In the genomic region with DNA sequence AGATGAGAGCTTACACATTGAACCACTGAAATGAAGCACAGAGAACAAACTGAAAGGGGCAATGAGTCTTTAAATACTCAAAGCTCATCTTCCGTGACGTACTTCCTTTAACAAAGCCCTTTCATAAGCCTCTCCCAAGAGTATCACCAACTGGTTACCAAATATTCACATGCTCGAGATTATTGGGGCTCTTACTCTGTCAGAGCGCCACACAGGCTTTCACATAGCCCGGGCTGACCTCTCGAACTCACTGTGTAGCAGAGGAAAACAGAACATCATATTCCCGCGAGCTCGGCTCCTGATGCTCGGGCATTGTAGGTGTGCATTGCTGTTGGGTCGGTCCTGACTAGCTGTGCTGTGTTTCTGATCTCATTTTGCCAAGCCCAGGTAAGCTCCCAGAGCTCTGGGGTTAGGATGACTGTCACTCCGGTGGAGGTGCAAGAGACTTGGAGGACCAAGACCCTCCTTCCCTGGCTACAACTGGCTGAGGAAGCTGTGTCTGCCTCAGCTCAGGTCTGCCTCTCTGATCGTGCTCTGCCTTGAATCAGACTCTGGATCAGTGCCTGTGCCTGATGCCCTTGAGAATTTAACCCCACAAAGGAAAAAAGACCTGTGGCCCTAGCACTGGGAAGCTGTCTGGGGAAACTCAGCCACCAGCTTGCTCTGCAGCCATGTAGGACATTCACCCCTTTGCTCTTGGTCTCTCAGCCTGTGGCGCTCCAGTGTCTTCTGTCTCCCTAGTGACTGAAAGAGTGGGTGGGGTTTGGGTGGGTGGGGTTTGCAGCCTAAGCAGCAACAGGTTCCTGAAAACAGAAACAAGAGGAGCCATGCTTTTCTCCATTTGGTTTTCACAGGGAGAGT, we compare ENCODE assay signal across 10 mouse cellular contexts. TPM values are rescaled to one million over a fixed set of nuclear protein-coding genes. Genes with fewer than 3 reads are reported as not detected.
A peak's percentile ranks its signal among the peaks of the same experiment; 100 is the strongest.
DNase-seq lines count a peak whose midpoint lies in the region; ATAC-seq and TF ChIP-seq lines count a peak whose summit lies in the region.
"Had no signal": no experiment of that assay in that cellular context is flagged by ENCODE, and none has a peak within 500 bp of the region (broad histone marks: within the 10 kb centered on the region; RNA-seq: fewer than 3 reads in every experiment).

No protein-coding gene starts in this region.

- peak overlapping the region; percentile 30 to 48; a peak in 3 of 4 replicates for H3K27ac ChIP-seq in heart, embryonic 14.5 days (replicated peaks in 1 of 2; ENCODE audit: control insufficient read depth in 1 of 2, insufficient read depth in 1 of 2, low read depth in 2 of 2, low read length in 2 of 2)
- peak overlapping the region; percentile 45 for H3K27ac ChIP-seq in ES-Bruce4 (ENCODE audit: insufficient read depth, low read length)
- H3K27ac ChIP-seq in hindbrain, postnatal 0 days, result no peak overlapping the region

- 66% methylated on average over 14 of the region's 14 CpGs for WGBS in heart, embryonic 14.5 days
- WGBS in hindbrain, postnatal 0 days, result 70% methylated on average over 14 of the region's 14 CpGs

- intact Hi-C loops in heart, postnatal 10 days (cut with DNase I), result no loop called here

- no peaks in the 10 kb centered on the region for H3K36me3 ChIP-seq in heart, embryonic 14.5 days (ENCODE audit: control insufficient read depth, insufficient read depth, low read length)
- H3K36me3 ChIP-seq in ES-Bruce4 (ENCODE audit: control insufficient read depth, insufficient read depth, low read length, poor library complexity, severe bottlenecking) (no peaks in the 10 kb centered on the region), myocyte (ENCODE audit: control insufficient read depth, insufficient read depth) (no peaks in the 10 kb centered on the region)
- H3K36me3 ChIP-seq in hindbrain, postnatal 0 days (ENCODE audit: insufficient read depth, low read length), result no peaks in the 10 kb centered on the region
- H3K36me3 ChIP-seq: limb, embryonic 12.5 days had no signal

- no peak overlapping the region for H3K4me2 ChIP-seq in heart, embryonic 14.5 days (ENCODE audit: low read length)
- H3K4me2 ChIP-seq in myocyte (ENCODE audit: low read depth), result peak overlapping the region; percentile 8
- H3K4me2 ChIP-seq in hindbrain, postnatal 0 days (ENCODE audit: low read depth, low read length), result no peak overlapping the region
- H3K4me2 ChIP-seq: limb, embryonic 12.5 days had no signal

- H3K9ac ChIP-seq in heart, embryonic 14.5 days (ENCODE audit: low read length), result no peak overlapping the region
- no peak overlapping the region for H3K9ac ChIP-seq in ES-Bruce4 (ENCODE audit: low read depth, poor library complexity, severe bottlenecking)
- H3K9ac ChIP-seq in hindbrain, postnatal 0 days (replicated peaks; ENCODE audit: low read length), result no peak overlapping the region
- H3K9ac ChIP-seq: limb, embryonic 12.5 days had no signal

- H3K27me3 ChIP-seq in heart, embryonic 14.5 days (ENCODE audit: control insufficient read depth, insufficient read depth, low read length), result no peaks in the 10 kb centered on the region
- H3K27me3 ChIP-seq in ES-Bruce4 (ENCODE audit: control insufficient read depth, insufficient read depth, low read length, poor library complexity, severe bottlenecking) (no peaks in the 10 kb centered on the region), myocyte (ENCODE audit: control insufficient read depth, insufficient read depth, insufficient read length) (no peaks in the 10 kb centered on the region)
- H3K27me3 ChIP-seq in hindbrain, postnatal 0 days (ENCODE audit: insufficient read depth, low read length), result no peaks in the 10 kb centered on the region
- H3K27me3 ChIP-seq: limb, embryonic 12.5 days had no signal

- 0 out of 2 replicates have a peak, but pooled peaks cover 3% of the 10 kb centered on the region for H3K9me3 ChIP-seq in heart, embryonic 14.5 days (ENCODE audit: control insufficient read depth, low read length)
- no peaks in the 10 kb centered on the region for H3K9me3 ChIP-seq in ES-Bruce4 (replicated peaks; ENCODE audit: control insufficient read depth, insufficient read depth, low read length, poor library complexity, severe bottlenecking)
- H3K9me3 ChIP-seq in hindbrain, postnatal 0 days (ENCODE audit: low read length), result no peaks in the 10 kb centered on the region
- H3K9me3 ChIP-seq: limb, embryonic 12.5 days had no signal

- no peak overlapping the region for H3K4me3 ChIP-seq in heart, embryonic 14.5 days (ENCODE audit: control insufficient read depth in 1 of 2, insufficient read depth in 1 of 2, low read depth in 1 of 2, low read length in 2 of 2)
- H3K4me3 ChIP-seq in ES-Bruce4 (ENCODE audit: low read depth, low read length) (no peak overlapping the region), myocyte (no peak overlapping the region)
- H3K4me3 ChIP-seq in hindbrain, postnatal 0 days (ENCODE audit: low read length), result no peak overlapping the region
- H3K4me3 ChIP-seq: limb, embryonic 12.5 days had no signal

- no peak for TF ChIP-seq CTCF in ES-Bruce4 (IDR thresholded peaks at IDR 0.05; ENCODE audit: low read depth, low read length)
- no peak for TF ChIP-seq CTCF in hindbrain, postnatal 0 days (IDR thresholded peaks at IDR 0.05; ENCODE audit: low read depth)

- H3K79me2 ChIP-seq in myocyte (ENCODE audit: control insufficient read depth, insufficient read depth), result no peaks in the 10 kb centered on the region

- ATAC-seq in heart, embryonic 14.5 days (ENCODE audit: insufficient number of reproducible peaks, insufficient read depth, low FRiP score, low read depth), result no peak
- ATAC-seq in granulocyte monocyte progenitor cell, adult 5-6 weeks (replicated peaks; ENCODE audit: poor library complexity, severe bottlenecking), result peak; percentile 33
- no peak for ATAC-seq in hindbrain, postnatal 0 days
- ATAC-seq in cerebellum, adult (ENCODE audit: insufficient number of reproducible peaks, low FRiP score, low TSS enrichment), result no peak

- TF ChIP-seq EP300 in ES-Bruce4 (IDR thresholded peaks at IDR 0.05; ENCODE audit: insufficient read depth, low read depth, low read length), result no peak

- TF ChIP-seq POLR2A in ES-Bruce4 (IDR thresholded peaks at IDR 0.05; ENCODE audit: insufficient read depth, low read length) (no peak), myocyte (IDR thresholded peaks at IDR 0.05; ENCODE audit: insufficient read length, low read depth) (no peak)

- H3ac ChIP-seq in myocyte (ENCODE audit: control insufficient read depth, insufficient read length), result no peak overlapping the region

- H3K4me1 ChIP-seq in heart, embryonic 14.5 days (ENCODE audit: control insufficient read depth in 2 of 2, insufficient read depth in 2 of 2, low read length in 2 of 2), result peaks cover 20 to 28% of the 10 kb centered on the region in 2 experiments
- peaks cover 7% of the 10 kb centered on the region for H3K4me1 ChIP-seq in ES-Bruce4 (ENCODE audit: control insufficient read depth, insufficient read depth, low read length)
- no peaks in the 10 kb centered on the region for H3K4me1 ChIP-seq in hindbrain, postnatal 0 days (ENCODE audit: insufficient read depth, low read length)

- no peak for DNase-seq in heart, postnatal 10 days
- no peak for DNase-seq in hindbrain, postnatal 0 days (ENCODE audit: low spot score)
- no peak for DNase-seq in adrenal gland, postnatal 25 days

RNA-seq across cellular contexts. Expression of a gene that starts 22.5 kb away (rescaled TPM):
- polyA plus RNA-seq in heart, embryonic 14.5 days (2014; fragmentation: Nextera tagmentation; extraction: Ambion mirVana), result 3.9 and 4.7 TPM in 2 replicates
- total RNA-seq in heart, postnatal 10 days (2021), result 10 to 100 TPM; 10.1 to 14.1 TPM
- 6.6 and 10.1 TPM in 2 replicates for polyA plus RNA-seq in ES-Bruce4 (2011; ENCODE audit: insufficient read depth, insufficient read length, low read depth, missing spikeins)
- total RNA-seq in granulocyte monocyte progenitor cell, adult 5-6 weeks (2014; fragmentation: Nextera tagmentation), result 6.7 and 9.5 TPM in 2 replicates
- 6.4 and 17.5 TPM in 2 replicates for total RNA-seq in granulocyte monocyte progenitor cell, adult 5-6 weeks (2017)
- 17.0 TPM for polyA plus RNA-seq in myocyte (2012; fragmentation: generic; extraction: Trizol)
- total RNA-seq in hindbrain, postnatal 0 days (2014; rRNA removed), result 12.1 and 13.9 TPM in 2 replicates
- 4.6 and 4.8 TPM in 2 replicates for polyA plus RNA-seq in hindbrain, postnatal 0 days (2015; fragmentation: Nextera tagmentation; extraction: Ambion mirVana)
- total RNA-seq in adrenal gland, postnatal 25 days (2021), result 13.8 and 17.1 TPM in 2 replicates

RNA-seq across cellular contexts. Expression of a gene that starts 36.1 kb away (rescaled TPM):
- 0.93 and 1.1 TPM in 2 replicates for polyA plus RNA-seq in heart, embryonic 14.5 days (2014; fragmentation: Nextera tagmentation; extraction: Ambion mirVana)
- 10 to 100 TPM; 69.9 to 75.7 TPM for total RNA-seq in heart, postnatal 10 days (2021)
- polyA plus RNA-seq in ES-Bruce4 (2011; ENCODE audit: insufficient read depth, insufficient read length, low read depth, missing spikeins), result 39.7 and 42.2 TPM in 2 replicates
- total RNA-seq in granulocyte monocyte progenitor cell, adult 5-6 weeks (2014; fragmentation: Nextera tagmentation), result 32.5 and 43.1 TPM in 2 replicates
- total RNA-seq in granulocyte monocyte progenitor cell, adult 5-6 weeks (2017), result 111 and 115 TPM in 2 replicates
- polyA plus RNA-seq in myocyte (2012; fragmentation: generic; extraction: Trizol), result 21.0 TPM
- total RNA-seq in hindbrain, postnatal 0 days (2014; rRNA removed), result 52.2 and 55.5 TPM in 2 replicates
- polyA plus RNA-seq in hindbrain, postnatal 0 days (2015; fragmentation: Nextera tagmentation; extraction: Ambion mirVana), result 0.89 and 1.6 TPM in 2 replicates
- 49.5 and 50.7 TPM in 2 replicates for total RNA-seq in adrenal gland, postnatal 25 days (2021)

RNA-seq across cellular contexts. Expression of a gene that starts 37.0 kb away (rescaled TPM):
- 34.5 and 36.6 TPM in 2 replicates for polyA plus RNA-seq in heart, embryonic 14.5 days (2014; fragmentation: Nextera tagmentation; extraction: Ambion mirVana)
- 10 to 100 TPM; 11.6 to 18.1 TPM for total RNA-seq in heart, postnatal 10 days (2021)
- polyA plus RNA-seq in ES-Bruce4 (2011; ENCODE audit: insufficient read depth, insufficient read length, low read depth, missing spikeins) (12.9 and 22.0 TPM in 2 replicates), myocyte (2012; fragmentation: generic; extraction: Trizol) (20.6 TPM)
- 15.7 and 24.6 TPM in 2 replicates for total RNA-seq in granulocyte monocyte progenitor cell, adult 5-6 weeks (2014; fragmentation: Nextera tagmentation)
- total RNA-seq in granulocyte monocyte progenitor cell, adult 5-6 weeks (2017), result 11.0 and 11.3 TPM in 2 replicates
- total RNA-seq in hindbrain, postnatal 0 days (2014; rRNA removed), result 95.7 and 95.9 TPM in 2 replicates
- polyA plus RNA-seq in hindbrain, postnatal 0 days (2015; fragmentation: Nextera tagmentation; extraction: Ambion mirVana), result 65.4 and 66.8 TPM in 2 replicates
- 31.6 and 32.6 TPM in 2 replicates for total RNA-seq in adrenal gland, postnatal 25 days (2021)

RNA-seq across cellular contexts. Expression of a gene that starts 56.1 kb away (rescaled TPM):
- 184 and 197 TPM in 2 replicates for polyA plus RNA-seq in heart, embryonic 14.5 days (2014; fragmentation: Nextera tagmentation; extraction: Ambion mirVana)
- total RNA-seq in heart, postnatal 10 days (2021), result 10 to 100 TPM; 92.4 to 94.8 TPM
- polyA plus RNA-seq in ES-Bruce4 (2011; ENCODE audit: insufficient read depth, insufficient read length, low read depth, missing spikeins), result 96.3 and 105 TPM in 2 replicates
- 223 and 247 TPM in 2 replicates for total RNA-seq in granulocyte monocyte progenitor cell, adult 5-6 weeks (2014; fragmentation: Nextera tagmentation)
- 96.6 and 108 TPM in 2 replicates for total RNA-seq in granulocyte monocyte progenitor cell, adult 5-6 weeks (2017)
- 199 TPM for polyA plus RNA-seq in myocyte (2012; fragmentation: generic; extraction: Trizol)
- total RNA-seq in hindbrain, postnatal 0 days (2014; rRNA removed), result 179 and 211 TPM in 2 replicates
- polyA plus RNA-seq in hindbrain, postnatal 0 days (2015; fragmentation: Nextera tagmentation; extraction: Ambion mirVana), result 295 TPM in 2 replicates
- 175 and 224 TPM in 2 replicates for total RNA-seq in adrenal gland, postnatal 25 days (2021)

RNA-seq across cellular contexts. Expression of a gene that starts 59.0 kb away (rescaled TPM):
- 0.23 TPM in 1 of 2 replicates, not detected in the other for polyA plus RNA-seq in heart, embryonic 14.5 days (2014; fragmentation: Nextera tagmentation; extraction: Ambion mirVana)
- total RNA-seq in heart, postnatal 10 days (2021), result not detected
- polyA plus RNA-seq in ES-Bruce4 (2011; ENCODE audit: insufficient read depth, insufficient read length, low read depth, missing spikeins) (2.0 TPM in 1 of 2 replicates, not detected in the other), myocyte (2012; fragmentation: generic; extraction: Trizol) (0.35 TPM)
- not detected in 2 replicates for total RNA-seq in granulocyte monocyte progenitor cell, adult 5-6 weeks (2014; fragmentation: Nextera tagmentation)
- total RNA-seq in granulocyte monocyte progenitor cell, adult 5-6 weeks (2017), result 3.2 TPM in 1 of 2 replicates, not detected in the other
- not detected in 2 replicates for total RNA-seq in hindbrain, postnatal 0 days (2014; rRNA removed)
- polyA plus RNA-seq in hindbrain, postnatal 0 days (2015; fragmentation: Nextera tagmentation; extraction: Ambion mirVana), result 0.28 and 0.51 TPM in 2 replicates
- not detected in 2 replicates for total RNA-seq in adrenal gland, postnatal 25 days (2021)
- total RNA-seq: adrenal gland, postnatal 36 days had no signal
